Mouse (Mus musculus) G1E (cell line): ENCODE results near the gene Gfod2.

Experiments used
- CTCF ChIP-seq: IDR thresholded peaks from 2 replicates; pipeline ENCODE4 v1.5.1; 2012; ENCODE audit warnings: low read depth, low read length, inconsistent platforms, mixed read lengths
- GATA1 ChIP-seq: IDR thresholded peaks from 2 replicates; pipeline ENCODE4 v1.6.1; 2012; ENCODE audit warnings: borderline replicate concordance, low read length, inconsistent platforms, mixed read lengths
- GATA2 ChIP-seq: IDR thresholded peaks from 2 replicates; pipeline ENCODE4 v1.6.1; 2012; ENCODE audit warnings: low read depth, low read length, inconsistent platforms, borderline replicate concordance
- POLR2AphosphoS5 ChIP-seq: IDR thresholded peaks from 2 replicates; pipeline ENCODE4 v1.6.1; 2012; ENCODE audit warnings: low read depth, low read length, inconsistent platforms; ENCODE audit not compliant: insufficient replicate concordance
- TAL1 ChIP-seq: conservative IDR thresholded peaks from 2 replicates; pipeline ENCODE4 v1.6.1; 2012; ENCODE audit warnings: low read depth, low read length, inconsistent platforms, mixed read lengths

GRCm38 (mm10) chr8:105700566-105700965 lies 57.9 kb downstream of the Gfod2 start:
- TF ChIP-seq CTCF (no peak), TAL1 (no peak), GATA1 (no peak), POLR2AphosphoS5 (no peak), GATA2 (no peak)
